Mouse (Mus musculus) adrenal gland, adult 10 weeks (tissue): ENCODE results near the gene Dlg1. TPM values are rescaled to one million over a fixed set of nuclear protein-coding genes. Genes with fewer than 3 reads are reported as not detected.

Experiments
- polyA plus RNA-seq: library from polyadenylated mRNA; stranded (reverse); fragments of 350-450 nt; fragmentation: Illumina TruSeq; extraction: RNeasy Lipid Tissue Mini Kit (QIAGEN cat#74804); gene quantifications from one replicate; pipeline ENCODE4 v1.2.3, GENCODE M21; 2014; ENCODE audit warnings: low read depth, low replicate concordance

Gene Dlg1
- polyA plus RNA-seq = 220 TPM

GRCm38 (mm10) chr16:31663379-31664286 lies at the start of gene Dlg1:
TSS of gene Dlg1 (plus strand) at chr16:31663443.

DNA sequence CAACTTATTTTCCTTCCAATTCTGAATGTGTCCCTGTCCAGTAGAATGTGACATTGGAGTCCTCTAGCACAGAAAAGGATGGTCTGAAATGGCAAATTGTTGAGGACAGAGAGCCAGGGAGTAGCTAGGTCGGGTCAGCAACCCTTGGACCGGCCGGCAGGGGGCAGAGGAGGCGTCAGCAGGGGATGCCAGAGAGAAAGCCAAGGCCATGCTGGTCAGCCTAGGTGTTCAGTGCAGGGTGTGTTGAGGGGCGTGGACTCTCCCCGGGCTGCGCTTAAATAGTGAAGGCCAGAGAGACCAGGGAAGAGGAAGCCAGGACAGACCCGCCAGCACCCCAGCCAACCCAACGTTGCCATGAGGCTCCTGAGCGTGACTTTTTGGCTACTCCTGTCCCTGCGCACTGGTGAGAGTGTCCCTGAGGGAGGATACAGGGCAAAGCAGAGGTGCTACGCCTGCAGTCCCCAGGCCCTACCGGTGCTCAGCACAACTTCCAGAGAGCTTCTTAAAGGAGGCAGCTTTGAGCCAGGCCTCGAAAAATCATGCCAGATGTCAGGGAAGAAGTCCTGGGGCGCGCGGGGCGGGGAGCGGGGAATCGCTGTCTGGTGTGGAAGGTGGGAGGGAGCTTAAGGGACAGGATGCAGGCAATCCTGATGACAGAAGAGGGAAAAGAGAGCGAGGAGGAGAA lies 215.5 kb downstream of the Dlg1 start, which contains the start of gene Meltf:
Gene Meltf (plus strand): TSS at position 238 of the 685 bp plus-strand sequence.

Other genes with a start within 250 kb of the Dlg1 start
- gene Bdh1, start 241.2 kb upstream of the Dlg1 start, polyA plus RNA-seq = 0.64 TPM
- not detected for gene Meltf, start 215.4 kb downstream of the Dlg1 start, polyA plus RNA-seq